Mouse (Mus musculus) spleen, adult 2 months (tissue): Measurements from ENCODE around the gene Ldb2.

Experiments
- CTCF ChIP-seq: fragments of 200-500 bp; IDR thresholded peaks from 2 replicates; pipeline ENCODE4 v1.5.1; 2011; ENCODE audit warnings: mild to moderate bottlenecking, inconsistent platforms; ENCODE audit not compliant: insufficient read depth, insufficient read length, insufficient replicate concordance; ENCODE audit errors: extremely low read depth
- POLR2A ChIP-seq: fragments of 200-500 bp; IDR thresholded peaks from 2 replicates; pipeline ENCODE4 v1.6.1; 2011; ENCODE audit warnings: low read depth, low read length, inconsistent platforms

GRCm38 (mm10) chr5:44475543-44475942, 323.9 kb downstream of the Ldb2 start:
- TF ChIP-seq CTCF (no peak), POLR2A (no peak)
